Mouse (Mus musculus) R1 (cell line): ENCODE measurements around the gene Tmem259.

Source experiments
- DNase-seq: peaks from one replicate; pipeline ENCODE4 v3.0.0-alpha.2; 2018; ENCODE audit warnings: low read depth, low spot score

The Tmem259 gene

GRCm38 (mm10) chr10:79965325-79965724 lies 18.8 kb downstream of the Tmem259 start:
- no peak for DNase-seq

- DNase-seq: no peak
Measured at GRCm38 (mm10) chr10:79964727-79965126, 19.4 kb downstream of the Tmem259 start.

- DNase-seq: no peak
Measured at GRCm38 (mm10) chr10:79960671-79961294, 23.3 kb downstream of the Tmem259 start.

GRCm38 (mm10) chr10:79959847-79960601 lies 24.1 kb downstream of the Tmem259 start, which contains the start of gene Wdr18:
Gene Wdr18, plus strand, starts transcription at chr10:79960152.
- DNase-seq: peak; percentile 100

- peak; percentile 60 for DNase-seq
Measured at GRCm38 (mm10) chr10:79959412-79959811, 24.7 kb downstream of the Tmem259 start.

GRCm38 (mm10) chr10:79958140-79958816 lies 25.9 kb downstream of the Tmem259 start:
- DNase-seq: peak; percentile 82

- DNase-seq: no peak
Measured at GRCm38 (mm10) chr10:79956643-79957154, 27.4 kb downstream of the Tmem259 start.

GRCm38 (mm10) chr10:79955691-79956090 lies 28.4 kb downstream of the Tmem259 start:
- DNase-seq: no peak

- no peak for DNase-seq
Measured at GRCm38 (mm10) chr10:79953946-79954345, 30.2 kb downstream of the Tmem259 start.

- DNase-seq: no peak
Measured at GRCm38 (mm10) chr10:79950661-79951060, 33.5 kb downstream of the Tmem259 start.

GRCm38 (mm10) chr10:79949873-79950272 lies 34.3 kb downstream of the Tmem259 start:
- no peak for DNase-seq

- no peak for DNase-seq
Measured at GRCm38 (mm10) chr10:79947502-79947901, 36.6 kb downstream of the Tmem259 start.

GRCm38 (mm10) chr10:79946752-79947322 lies 37.3 kb downstream of the Tmem259 start:
- DNase-seq: no peak

- DNase-seq: no peak
Measured at GRCm38 (mm10) chr10:79945507-79946234, 38.5 kb downstream of the Tmem259 start.

GRCm38 (mm10) chr10:79943471-79943901 lies 40.6 kb downstream of the Tmem259 start:
- DNase-seq: no peak

- DNase-seq: no peak
Measured at GRCm38 (mm10) chr10:79942988-79943387, 41.1 kb downstream of the Tmem259 start.

GRCm38 (mm10) chr10:79940749-79941148 lies 43.4 kb downstream of the Tmem259 start:
- DNase-seq: no peak

GRCm38 (mm10) chr10:79937775-79938526 lies 46.2 kb downstream of the Tmem259 start:
- no peak for DNase-seq

- no peak for DNase-seq
Measured at GRCm38 (mm10) chr10:79936911-79937441, 47.2 kb downstream of the Tmem259 start.

- DNase-seq: no peak
Measured at GRCm38 (mm10) chr10:79936284-79936910, 47.7 kb downstream of the Tmem259 start.
